Mouse (Mus musculus) G1E (cell line): ENCODE results near the gene Arid5b. TPM values are rescaled to one million over a fixed set of nuclear protein-coding genes. Genes with fewer than 3 reads are reported as not detected.

Source experiments
- ATAC-seq: 2 replicates; pipeline ENCODE4 v1.8.0; 2016; ENCODE audit warnings: mild to moderate bottlenecking; ENCODE audit not compliant: insufficient number of reproducible peaks, poor library complexity, low FRiP score, severe bottlenecking; ENCODE audit errors: extremely low read depth
- DNase-seq: peaks from one replicate; pipeline ENCODE4 v3.0.0; 2012; ENCODE audit warnings: low spot score
- H3K27me3 ChIP-seq: 2 replicates; pipeline ENCODE4 v1.6.1; 2012; ENCODE audit warnings: mild to moderate bottlenecking, low read length, inconsistent platforms; ENCODE audit not compliant: insufficient read depth
- H3K36me3 ChIP-seq: replicated peaks from 2 replicates; pipeline ENCODE3; 2012; ENCODE audit warnings: mild to moderate bottlenecking, inconsistent platforms
- H3K4me1 ChIP-seq: 2 replicates; pipeline ENCODE4 v1.6.1; 2012; ENCODE audit warnings: low read depth, low read length, inconsistent platforms, mixed read lengths; ENCODE audit not compliant: insufficient read depth
- H3K4me3 ChIP-seq: 2 replicates; pipeline ENCODE4 v1.5.1; 2012; ENCODE audit warnings: low read depth, mild to moderate bottlenecking, inconsistent platforms, low read length, moderate library complexity, mixed read lengths
- H3K9me3 ChIP-seq: replicated peaks from 2 replicates; pipeline ENCODE4 v1.6.1; 2012; ENCODE audit warnings: inconsistent platforms
- CTCF ChIP-seq: IDR thresholded peaks from 2 replicates; pipeline ENCODE4 v1.5.1; 2012; ENCODE audit warnings: low read depth, low read length, inconsistent platforms, mixed read lengths
- GATA1 ChIP-seq: IDR thresholded peaks from 2 replicates; pipeline ENCODE4 v1.6.1; 2012; ENCODE audit warnings: borderline replicate concordance, low read length, inconsistent platforms, mixed read lengths
- GATA2 ChIP-seq: IDR thresholded peaks from 2 replicates; pipeline ENCODE4 v1.6.1; 2012; ENCODE audit warnings: low read depth, low read length, inconsistent platforms, borderline replicate concordance
- POLR2AphosphoS5 ChIP-seq: IDR thresholded peaks from 2 replicates; pipeline ENCODE4 v1.6.1; 2012; ENCODE audit warnings: low read depth, low read length, inconsistent platforms; ENCODE audit not compliant: insufficient replicate concordance
- TAL1 ChIP-seq: conservative IDR thresholded peaks from 2 replicates; pipeline ENCODE4 v1.6.1; 2012; ENCODE audit warnings: low read depth, low read length, inconsistent platforms, mixed read lengths
- polyA plus RNA-seq: library from polyadenylated mRNA; stranded (reverse); fragments of >175 nt; gene quantifications from 2 replicates; pipeline ENCODE4 v1.2.3, GENCODE M21; 2012
- total RNA-seq, 2 experiments: library from RNA; stranded (forward) in 1 of 2; stranded (reverse) in 1 of 2; fragments of 200-1000 nt in 1 of 2; fragments of >200 nt in 1 of 2; fragmentation: Nextera tagmentation in 1 of 2; gene quantifications; 2 replicates each; pipeline ENCODE4 v1.2.3; 2014 to 2017

Gene Arid5b
- total and polyA plus RNA-seq, 3 experiments = 0.16 TPM; not detected in 2

DNA sequence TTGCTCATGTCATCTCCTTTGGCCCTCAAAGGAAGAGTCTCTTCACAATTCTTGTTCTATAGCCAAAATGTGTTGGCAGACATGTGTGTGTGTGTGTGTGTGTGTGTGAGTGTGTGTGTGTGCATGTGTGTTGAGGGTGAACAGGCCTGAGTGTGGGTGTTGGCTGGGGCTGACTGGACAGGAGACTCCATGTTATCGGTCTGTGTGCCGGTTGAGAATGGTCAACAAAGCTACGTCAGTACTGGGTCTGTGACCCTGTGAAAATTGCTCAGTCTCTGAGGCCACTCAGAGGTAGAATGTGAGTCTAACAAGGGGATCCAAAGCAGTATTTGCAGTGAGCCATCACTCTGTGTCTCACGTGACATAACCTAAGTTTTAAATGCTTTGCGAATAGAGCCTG, 102.7 kb downstream of the Arid5b start:
- no peak overlapping the region for H3K4me3 ChIP-seq
- peaks cover 49% of the 10 kb centered on the region for H3K9me3 ChIP-seq
- no peaks in the 10 kb centered on the region for H3K4me1 ChIP-seq
- ATAC-seq (no peak), DNase-seq (no peak)
- H3K36me3 ChIP-seq = no peaks in the 10 kb centered on the region
- H3K27me3 ChIP-seq = no peaks in the 10 kb centered on the region
- no peak for TF ChIP-seq CTCF
- TF ChIP-seq TAL1 = no peak
- TF ChIP-seq POLR2AphosphoS5 = no peak
- no peak for TF ChIP-seq GATA1
- TF ChIP-seq GATA2 = no peak

DNA sequence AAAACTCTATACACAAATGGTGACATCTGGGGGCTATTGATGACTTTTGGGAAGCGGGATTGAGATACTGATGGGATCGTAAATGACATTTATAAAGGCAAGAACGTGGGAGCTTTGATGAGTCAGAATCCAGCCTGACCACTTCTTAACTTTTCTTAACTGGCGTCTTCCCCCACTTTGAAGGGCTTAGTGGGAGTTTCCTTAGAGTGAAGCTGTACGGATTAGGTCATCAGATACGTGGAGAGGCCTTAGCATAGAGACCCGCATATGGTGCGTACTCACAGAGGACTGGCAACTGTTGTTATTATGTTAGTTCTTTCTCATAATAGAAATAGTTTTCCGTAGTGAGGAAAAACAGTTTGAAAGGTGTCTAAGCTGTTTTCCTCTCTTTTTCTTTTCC, 104.9 kb downstream of the Arid5b start:
- TF ChIP-seq POLR2AphosphoS5 = no peak
- no peak for TF ChIP-seq GATA2
- no peak for TF ChIP-seq CTCF
- no peak for TF ChIP-seq GATA1
- TF ChIP-seq TAL1 = no peak
- Histone ChIP-seq H3K27me3 (no peaks in the 10 kb centered on the region), H3K4me1 (no peaks in the 10 kb centered on the region), H3K4me3 (no peak overlapping the region), H3K36me3 (no peaks in the 10 kb centered on the region), H3K9me3 (peaks cover 51% of the 10 kb centered on the region)
- ATAC-seq = no peak
- no peak for DNase-seq

GRCm38 (mm10) chr10:68172906-68173305, 105.6 kb downstream of the Arid5b start:
- TF ChIP-seq GATA1 = no peak
- no peak for TF ChIP-seq CTCF
- Histone ChIP-seq H3K36me3 (no peaks in the 10 kb centered on the region), H3K4me1 (no peaks in the 10 kb centered on the region), H3K27me3 (no peaks in the 10 kb centered on the region), H3K9me3 (peaks cover 48% of the 10 kb centered on the region), H3K4me3 (no peak overlapping the region)
- ATAC-seq (no peak), DNase-seq (no peak)

GRCm38 (mm10) chr10:68171974-68172373, 106.6 kb downstream of the Arid5b start:
- TF ChIP-seq POLR2AphosphoS5 (no peak), CTCF (no peak), TAL1 (no peak), GATA2 (no peak), GATA1 (no peak)
- ATAC-seq (no peak), DNase-seq (no peak)
- H3K9me3 ChIP-seq = peaks cover 47% of the 10 kb centered on the region
- no peaks in the 10 kb centered on the region for H3K4me1 ChIP-seq
- H3K4me3 ChIP-seq = no peak overlapping the region
- H3K27me3 ChIP-seq = no peaks in the 10 kb centered on the region
- H3K36me3 ChIP-seq = no peaks in the 10 kb centered on the region

DNA sequence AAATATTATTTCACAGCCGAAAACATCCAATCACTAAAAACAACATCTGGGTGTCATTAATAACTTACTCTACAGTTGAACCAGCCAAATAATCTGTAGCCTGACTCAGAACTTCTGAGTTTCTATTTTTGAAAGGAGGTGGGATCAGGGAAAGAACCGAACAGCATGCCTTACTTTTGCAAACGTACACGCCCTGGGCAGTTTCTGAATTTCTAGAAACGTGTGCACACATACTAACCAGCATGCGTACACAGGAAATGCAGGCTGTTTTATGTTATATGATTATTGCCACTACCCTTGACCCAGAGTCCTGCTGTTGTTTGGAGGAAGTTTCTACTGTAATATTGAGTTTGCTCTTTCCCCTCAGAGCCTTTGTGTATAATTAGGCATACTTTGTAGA, 109.9 kb downstream of the Arid5b start:
- DNase-seq = no peak
- Histone ChIP-seq H3K4me1 (no peaks in the 10 kb centered on the region), H3K4me3 (no peak overlapping the region), H3K36me3 (no peaks in the 10 kb centered on the region), H3K9me3 (peaks cover 39% of the 10 kb centered on the region), H3K27me3 (no peaks in the 10 kb centered on the region)
- TF ChIP-seq GATA1 = no peak
- ATAC-seq = no peak

- DNase-seq = no peak
- ATAC-seq = no peak
- TF ChIP-seq CTCF = no peak
- Histone ChIP-seq H3K36me3 (no peaks in the 10 kb centered on the region), H3K4me3 (no peak overlapping the region), H3K4me1 (no peaks in the 10 kb centered on the region), H3K27me3 (no peaks in the 10 kb centered on the region), H3K9me3 (peaks cover 40% of the 10 kb centered on the region)
These were observed 110.4 kb downstream of the Arid5b start for GRCm38 (mm10) chr10:68168141-68168540.

GRCm38 (mm10) chr10:68167118-68167517, 111.4 kb downstream of the Arid5b start:
- H3K36me3 ChIP-seq = no peaks in the 10 kb centered on the region
- no peaks in the 10 kb centered on the region for H3K4me1 ChIP-seq
- H3K4me3 ChIP-seq = no peak overlapping the region
- H3K27me3 ChIP-seq = no peaks in the 10 kb centered on the region
- TF ChIP-seq POLR2AphosphoS5 (no peak), GATA1 (no peak), TAL1 (no peak), GATA2 (no peak), CTCF (no peak)
- peaks cover 39% of the 10 kb centered on the region for H3K9me3 ChIP-seq
- ATAC-seq (no peak), DNase-seq (no peak)

DNA sequence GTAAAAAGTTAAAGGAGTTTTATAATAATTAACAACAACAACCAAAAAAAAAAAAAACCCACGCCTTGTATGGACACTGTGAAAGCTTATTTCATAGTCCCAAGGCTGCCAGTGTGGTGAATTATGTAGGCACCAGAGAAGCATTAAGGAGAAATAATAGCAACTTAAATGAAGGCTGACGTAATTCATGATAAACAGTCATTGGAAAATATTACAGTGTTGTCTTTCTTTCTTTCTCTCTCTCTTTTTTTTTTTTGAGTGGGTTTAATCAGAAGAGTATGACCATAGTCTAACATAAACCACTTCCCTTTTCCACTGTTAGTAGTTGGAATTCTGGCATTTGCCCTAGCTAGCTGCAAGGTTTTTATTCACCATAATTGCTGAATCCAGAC, 111.8 kb downstream of the Arid5b start:
- ATAC-seq = no peak
- H3K4me3 ChIP-seq = no peak overlapping the region
- no peaks in the 10 kb centered on the region for H3K27me3 ChIP-seq
- no peak for DNase-seq
- TF ChIP-seq POLR2AphosphoS5 (no peak), GATA2 (no peak), TAL1 (no peak), GATA1 (no peak), CTCF (no peak)
- no peaks in the 10 kb centered on the region for H3K4me1 ChIP-seq
- peaks cover 35% of the 10 kb centered on the region for H3K9me3 ChIP-seq
- no peaks in the 10 kb centered on the region for H3K36me3 ChIP-seq
